Mouse (Mus musculus) gastrocnemius, postnatal 36 days (tissue): ENCODE data around the gene Fbxo41. TPM values are rescaled to one million over a fixed set of nuclear protein-coding genes. Genes with fewer than 3 reads are reported as not detected.
"Not testable (repeated sequence)": the region's sequence is repeated elsewhere in the genome, so short reads cannot be mapped to it uniquely, and the experiment has no call there.

ENCODE experiments used
- DNase-seq, 2 experiments: peaks; one replicate each; pipeline ENCODE4 v3.0.0; 2022
- intact Hi-C: fragments of 180-260 bp; cut with DNase I; formaldehyde crosslinking; loops from one replicate; pipeline ENCODE4 v1.15.1; 2025
- total RNA-seq, 2 experiments: library from RNA; stranded (reverse); gene quantifications; 2 replicates each; pipeline ENCODE4 v1.2.3; 2021

Gene Fbxo41
- total RNA-seq, 2 experiments from 2014 or later, result 0.03 TPM; not detected in 1

DNA sequence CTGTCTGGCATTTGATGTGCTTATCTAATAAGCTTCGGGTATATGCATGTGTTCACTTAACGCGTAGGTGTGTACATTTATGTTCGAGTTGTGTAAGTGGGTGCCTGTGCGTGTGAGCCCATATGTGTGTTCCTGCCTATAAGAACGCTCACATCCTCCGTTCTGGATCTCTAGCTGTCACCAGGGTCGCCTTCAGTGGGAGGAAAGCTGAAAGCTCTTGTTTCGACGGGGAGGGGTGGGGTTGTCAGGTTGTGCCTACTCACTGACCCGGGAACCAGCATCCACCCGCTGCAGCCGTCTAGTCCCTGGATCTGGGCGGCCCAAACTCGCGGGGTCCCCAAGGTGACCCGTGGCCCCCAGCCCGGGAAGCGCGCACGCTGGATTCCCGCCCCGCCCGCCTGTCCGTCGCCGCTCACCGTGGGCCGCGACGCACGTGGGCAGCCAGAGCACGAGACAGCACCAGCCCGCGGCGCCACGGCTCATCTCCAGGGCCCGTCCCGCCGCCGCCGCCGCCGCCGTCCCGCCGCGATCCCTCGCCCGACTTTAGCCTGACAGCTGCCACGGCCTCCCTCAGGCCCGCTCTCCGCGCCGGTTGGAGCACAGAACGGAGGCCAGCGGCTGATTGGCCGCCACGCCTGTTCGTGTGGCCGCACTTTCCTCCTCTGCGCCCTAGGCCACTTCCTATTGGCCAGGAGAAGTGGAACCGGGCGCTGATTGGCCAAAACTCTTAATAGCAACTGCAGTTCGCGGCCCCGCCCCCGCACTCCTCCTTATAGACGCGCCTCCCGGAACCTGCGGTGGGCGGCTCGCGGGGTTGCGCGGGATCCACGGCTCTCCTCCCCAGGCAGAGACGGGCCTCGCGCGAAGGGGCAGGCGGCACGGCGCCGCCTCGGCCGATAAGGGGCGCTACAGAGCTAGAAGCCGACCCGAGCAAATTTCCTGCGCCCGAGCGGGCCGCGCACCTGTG lies 51.8 kb downstream of the Fbxo41 start, which contains the start of gene Cct7:
TSS of gene Cct7 (plus strand) at position 818 of the 967 bp plus-strand sequence.
- DNase-seq, result peak; percentile 97 to 98
- intact Hi-C loops, result loop anchor here (5.0 kb wide), 1 partner anchor 511 kb away; the partner anchor contains the start of gene Dusp11

DNA sequence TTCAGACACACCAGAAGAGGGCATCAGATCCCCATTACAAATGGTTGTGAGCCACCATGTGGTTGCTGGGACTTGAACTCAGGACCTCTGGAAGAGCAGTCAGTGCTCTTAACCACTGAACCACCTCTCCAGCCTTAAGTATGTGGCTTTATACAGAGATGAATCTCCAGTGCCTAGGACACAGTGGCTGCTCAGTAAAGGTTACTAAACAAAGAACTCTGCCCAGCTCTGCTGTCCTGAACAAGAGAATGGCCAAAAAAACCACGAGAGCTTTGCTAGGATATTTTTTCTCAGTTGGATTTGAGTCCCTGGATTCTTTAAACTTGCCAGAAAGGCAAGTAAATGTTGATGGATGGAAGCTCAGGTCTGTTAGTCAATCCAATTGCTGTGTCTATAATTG lies 52.7 kb downstream of the Fbxo41 start:
- DNase-seq, result not testable (repeated sequence)
- intact Hi-C loops, result loop anchor here (5.0 kb wide), 1 partner anchor 512 kb away; the partner anchor contains the start of gene Dusp11

DNA sequence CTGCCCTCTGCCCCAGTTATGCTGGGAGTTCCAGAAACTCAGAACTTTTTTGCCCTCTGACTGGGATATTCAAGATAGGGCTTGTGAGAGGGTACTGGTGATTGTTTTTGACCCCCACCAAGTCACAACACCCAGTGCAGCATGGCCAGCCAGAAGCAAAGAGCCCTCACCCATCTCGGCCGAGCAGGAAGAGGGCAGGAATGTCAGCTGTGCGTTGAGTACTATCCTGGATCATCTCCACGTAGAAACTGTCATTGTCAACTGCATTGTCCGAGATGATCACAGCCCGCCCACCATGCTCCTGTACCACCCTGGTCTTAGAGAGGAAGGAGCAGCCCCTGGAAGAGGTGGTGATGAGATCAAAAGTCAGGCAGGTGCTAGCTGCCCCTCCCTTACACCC lies 55.4 kb downstream of the Fbxo41 start:
- intact Hi-C loops, result no loop called here
- DNase-seq, result no peak

DNA sequence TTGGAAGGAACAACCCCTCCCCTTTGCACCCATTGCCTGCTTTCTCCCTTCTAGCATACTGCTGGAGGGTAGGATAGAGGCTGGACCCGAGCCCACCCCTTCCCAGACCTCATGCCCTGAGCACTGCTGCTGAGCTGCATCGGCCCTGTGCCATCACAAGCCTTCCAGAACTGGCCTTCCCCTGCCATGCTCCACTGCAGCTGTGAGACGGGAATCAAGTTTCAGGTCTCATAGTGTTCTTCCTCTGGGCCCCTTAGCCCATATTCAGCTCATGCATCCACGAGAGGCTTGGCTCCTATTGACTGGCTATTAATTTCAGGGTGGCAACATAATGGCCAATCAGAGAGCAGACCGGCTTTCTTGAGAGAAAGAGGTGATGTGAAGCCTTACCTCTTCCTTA lies 57.5 kb downstream of the Fbxo41 start:
- intact Hi-C loops, result no loop called here
- no peak for DNase-seq

DNA sequence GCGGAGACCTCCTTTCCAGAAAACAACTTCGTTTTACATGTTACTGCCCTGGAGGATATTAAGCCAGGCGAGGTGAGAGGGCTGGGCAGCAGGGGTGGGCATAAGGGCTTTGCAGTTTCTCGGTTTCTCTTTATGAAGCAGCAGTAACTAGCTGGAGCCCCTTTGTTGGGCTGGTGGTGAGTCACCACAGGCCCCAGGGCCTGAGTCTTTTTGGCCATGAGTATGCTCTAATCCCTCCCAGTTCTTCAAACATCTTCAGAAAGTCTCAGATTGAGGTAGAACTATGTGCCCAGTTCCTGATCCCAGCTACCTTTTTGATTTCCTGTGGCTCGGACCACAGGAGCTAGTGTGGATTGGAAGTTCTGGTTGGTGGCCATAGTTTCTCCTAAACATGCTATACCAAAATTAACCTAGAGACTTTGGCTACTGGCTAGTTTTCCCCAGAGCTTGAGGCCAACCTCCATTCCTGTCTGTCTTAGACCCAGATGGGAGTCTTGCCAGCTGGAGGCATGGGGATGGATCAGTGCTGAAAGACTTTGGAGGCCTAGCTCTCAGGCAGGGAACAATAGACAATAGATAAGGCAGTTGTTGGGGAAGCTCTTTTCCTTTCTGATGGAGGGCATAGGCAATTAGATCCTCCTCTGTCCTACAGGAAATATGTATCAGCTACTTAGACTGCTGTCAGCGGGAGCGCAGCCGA lies 58.4 kb downstream of the Fbxo41 start:
- DNase-seq, result no peak
- intact Hi-C loops, result no loop called here

DNA sequence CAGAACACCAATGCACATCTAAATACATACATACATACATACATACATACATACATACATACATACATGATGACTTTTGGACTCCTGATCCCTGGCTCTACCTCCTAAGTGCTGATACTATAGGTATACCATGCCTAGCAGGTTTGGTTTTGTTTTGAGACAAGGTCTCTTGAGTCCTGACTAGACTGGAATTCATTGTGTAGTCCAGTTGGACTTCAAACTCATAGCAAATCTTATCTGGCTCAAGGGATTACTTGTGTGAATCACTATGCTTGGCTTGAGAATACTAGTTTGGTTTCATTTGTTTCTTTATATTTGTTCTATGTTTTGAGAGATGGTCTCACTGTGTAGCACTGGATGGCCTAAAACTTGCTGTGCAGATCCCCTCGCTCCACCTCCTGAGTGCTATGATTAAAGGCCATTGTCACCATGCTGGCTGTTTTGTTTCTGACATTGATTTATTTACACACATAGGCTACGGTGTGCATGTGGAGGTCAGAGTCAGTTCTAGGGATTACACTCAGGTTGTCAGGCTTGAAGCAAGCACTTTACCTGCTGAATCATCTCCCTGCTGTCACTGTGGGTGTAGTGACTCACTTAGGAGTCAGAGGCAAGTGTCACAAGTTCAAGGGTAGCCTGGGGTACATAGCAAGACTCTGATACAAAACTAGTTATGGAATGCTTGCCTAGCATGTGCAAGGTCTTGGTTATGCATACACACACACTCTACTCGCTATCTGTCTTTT lies 59.1 kb downstream of the Fbxo41 start:
- intact Hi-C loops, result no loop called here
- DNase-seq, result no peak

DNA sequence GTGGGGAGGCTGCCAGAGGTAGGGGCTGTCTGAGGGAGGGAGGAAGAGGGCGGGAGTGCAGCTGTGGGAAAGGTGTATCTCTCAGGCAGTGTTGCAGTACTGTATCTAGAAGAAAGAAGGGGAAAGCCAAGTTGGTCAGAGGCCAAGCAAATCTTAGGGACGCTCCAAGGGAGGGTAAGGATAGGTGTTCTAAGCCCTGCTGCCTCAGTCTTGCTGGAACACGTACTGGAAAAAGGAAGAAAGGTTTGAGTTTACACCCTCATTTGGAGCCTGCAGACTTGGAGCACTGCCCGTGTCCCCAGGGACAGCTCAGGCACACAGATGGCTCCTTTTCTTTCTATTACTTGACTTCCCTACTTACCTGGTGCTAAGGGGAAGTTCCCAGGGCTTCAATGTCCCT lies 61.7 kb downstream of the Fbxo41 start:
- intact Hi-C loops, result no loop called here
- no peak for DNase-seq

DNA sequence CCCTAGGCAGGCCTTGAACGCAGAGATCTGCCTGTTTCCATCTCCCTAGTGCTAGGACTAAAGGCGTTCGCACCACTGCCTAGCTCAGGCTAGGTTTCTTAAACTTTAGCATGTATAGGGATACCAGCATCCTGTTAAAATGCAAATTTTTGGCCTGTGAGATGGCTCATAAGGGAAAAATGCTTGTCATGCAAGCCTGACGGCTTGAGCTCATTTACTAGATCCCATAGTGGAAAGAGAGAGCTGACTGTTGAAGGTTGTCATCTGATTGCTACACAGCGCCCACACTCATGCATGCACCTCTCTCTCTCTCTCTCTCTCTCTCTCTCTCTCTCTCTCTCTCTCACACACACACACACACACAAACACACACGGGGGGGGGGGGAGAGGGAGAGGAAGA lies 66.2 kb downstream of the Fbxo41 start:
- intact Hi-C loops, result no loop called here
- DNase-seq, result no peak

DNA sequence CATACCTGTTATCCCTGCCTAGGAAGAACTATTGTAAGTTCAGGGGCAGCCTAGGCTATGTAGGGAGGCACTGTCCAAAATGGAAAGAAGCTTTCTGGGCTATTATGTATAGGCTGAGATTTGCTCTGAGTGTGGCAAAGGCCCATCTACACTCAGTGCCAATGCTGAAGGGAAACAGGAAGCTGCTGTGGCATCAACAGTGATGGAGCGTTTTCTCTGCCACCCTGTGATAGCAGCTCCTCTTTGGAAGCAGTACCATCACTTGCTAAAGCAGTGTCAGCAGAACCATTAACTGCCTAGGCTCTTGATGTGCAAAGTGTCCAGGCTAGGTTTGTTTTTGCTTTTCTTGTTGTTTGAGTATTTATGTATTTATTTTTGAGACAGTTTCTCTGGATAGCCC lies 66.6 kb downstream of the Fbxo41 start:
- intact Hi-C loops, result no loop called here
- no peak for DNase-seq

DNA sequence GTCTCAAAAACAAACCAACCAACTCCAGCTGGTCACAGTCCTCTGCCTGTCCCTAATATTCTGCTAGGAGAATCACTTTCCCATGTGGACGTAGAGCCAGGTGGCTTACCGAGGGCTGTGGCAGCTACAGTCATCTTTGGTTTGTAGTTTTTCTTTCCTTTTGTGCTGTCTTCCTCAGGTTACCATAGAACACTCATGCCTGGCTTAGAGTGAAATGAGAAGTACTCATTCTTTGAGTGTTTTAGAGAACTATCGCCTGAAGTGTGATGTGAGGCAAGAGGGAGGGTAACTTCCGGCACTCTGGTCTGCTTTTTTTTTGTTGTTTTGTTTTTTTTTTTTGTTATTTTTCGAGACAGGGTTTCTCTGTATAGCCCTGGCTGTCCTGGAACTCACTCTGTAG lies 68.9 kb downstream of the Fbxo41 start:
- intact Hi-C loops, result no loop called here
- DNase-seq, result no peak

DNA sequence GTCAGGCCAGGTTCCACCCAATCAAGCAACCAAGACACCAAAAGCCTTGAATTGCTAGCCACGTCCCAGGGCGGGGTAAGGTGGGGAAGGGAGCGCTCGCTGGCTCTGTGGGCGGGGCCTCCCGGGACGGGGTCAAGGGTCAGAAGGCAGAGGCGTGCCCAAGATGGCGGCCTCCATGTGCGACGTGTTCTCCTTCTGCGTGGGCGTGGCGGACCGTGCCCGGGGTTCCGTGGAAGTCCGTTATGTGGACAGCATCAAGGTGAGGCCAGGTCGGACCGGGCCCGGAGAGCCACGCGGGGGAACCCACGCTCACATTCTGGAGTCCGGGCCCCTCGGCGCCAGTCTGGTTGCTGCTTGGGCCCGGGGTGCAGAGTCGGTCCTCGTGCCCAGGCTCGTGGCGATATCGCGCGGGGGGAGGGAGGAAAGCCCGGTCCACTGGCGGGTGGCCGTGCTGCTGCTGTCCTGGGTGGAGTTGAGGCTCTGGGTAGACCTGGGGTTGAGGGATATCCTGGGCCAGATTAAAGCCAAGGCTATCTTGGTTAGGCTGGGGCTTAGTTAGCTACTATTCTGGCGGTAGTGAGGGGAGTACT lies 70.9 kb downstream of the Fbxo41 start, which contains the start of gene Smyd5:
TSS of gene Smyd5 (plus strand) at position 148 of the 590 bp plus-strand sequence.
- peak; percentile 75 to 78 for DNase-seq
- intact Hi-C loops, result no loop called here

DNA sequence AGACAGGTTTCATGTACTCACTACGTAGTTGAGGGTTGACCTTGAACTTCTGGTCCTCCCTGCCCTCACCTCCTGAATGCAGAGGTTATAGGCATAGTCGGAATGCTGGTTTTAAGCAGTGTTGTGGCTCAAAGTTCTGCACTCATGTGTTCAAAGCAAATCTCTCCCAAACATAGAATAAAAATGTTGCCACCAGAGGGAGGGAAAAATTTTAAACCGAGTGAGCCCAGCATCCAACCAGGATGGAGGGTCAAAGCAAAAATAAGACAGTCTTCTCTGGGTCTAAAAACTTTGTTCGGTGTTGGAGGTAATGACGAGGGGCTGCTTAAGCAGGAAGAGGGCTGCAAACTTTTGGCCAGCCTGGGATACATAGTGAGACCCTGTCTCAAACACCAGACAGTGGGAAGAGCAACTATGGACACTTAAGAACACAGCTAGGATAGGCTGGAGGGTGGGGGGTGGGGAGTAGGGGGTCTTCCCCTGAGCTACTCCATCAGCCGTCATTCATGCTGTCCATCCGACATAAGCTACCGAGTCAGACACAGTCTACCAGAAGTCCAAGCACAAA lies 71.4 kb downstream of the Fbxo41 start:
- DNase-seq, result no peak
- intact Hi-C loops, result no loop called here

DNA sequence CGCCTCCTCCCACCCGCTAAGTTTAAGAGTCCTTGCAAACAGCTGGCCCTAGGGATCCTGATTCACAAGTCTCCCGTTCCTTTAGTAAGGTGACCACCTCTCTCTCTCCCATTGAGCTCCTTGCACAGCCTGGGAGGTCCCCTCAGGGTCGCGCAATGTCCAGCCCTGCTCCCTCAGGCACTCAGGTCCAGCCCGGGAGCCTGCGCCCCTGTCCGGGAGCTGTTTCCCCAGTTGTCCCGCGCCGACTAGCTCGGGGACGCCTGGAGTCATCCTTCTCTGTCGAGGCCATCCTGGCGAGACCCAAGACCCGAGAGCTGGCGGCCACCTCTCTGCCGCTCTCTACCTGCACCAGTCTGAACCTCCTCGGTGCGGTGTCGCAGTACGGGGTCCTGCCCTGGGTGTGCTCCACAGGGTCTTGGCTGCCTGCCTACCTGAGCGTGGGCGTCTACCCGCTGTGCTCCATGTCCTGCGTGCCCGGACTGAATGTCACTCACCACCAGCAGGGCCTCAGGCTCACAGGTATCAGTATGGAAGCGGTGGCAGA lies 78.9 kb downstream of the Fbxo41 start, which contains the start of gene Noto:
TSS of gene Noto (plus strand) at position 51 of the 544 bp plus-strand sequence.
- no peak for DNase-seq
- intact Hi-C loops, result no loop called here

Other genes with a start within 250 kb of the Fbxo41 start
- gene Sfxn5, start 169.6 kb downstream of the Fbxo41 start, total RNA-seq, result 1 to 10 TPM; 6.9 TPM
- gene Rab11fip5, start 128.4 kb downstream of the Fbxo41 start, total RNA-seq, result 10 to 100 TPM; 20.2 to 26.7 TPM
- gene Noto, start 79.1 kb downstream of the Fbxo41 start, total RNA-seq, result not detected
- gene Smyd5, start 71.0 kb downstream of the Fbxo41 start, total RNA-seq, result 1 to 10 TPM; 6.8 TPM
- 100 to 1,000 TPM; 107 to 117 TPM for gene Cct7, start 51.5 kb downstream of the Fbxo41 start, total RNA-seq
- 10 to 100 TPM in 1 of 2 experiments, 1 to 10 TPM in 1; 9.6 to 11.0 TPM for gene Pradc1, start 51.0 kb downstream of the Fbxo41 start, total RNA-seq
- not detected for gene Egr4, start 10.6 kb upstream of the Fbxo41 start, total RNA-seq
- under 1 TPM; 0.69 to 0.82 TPM for gene Alms1, start 84.5 kb upstream of the Fbxo41 start, total RNA-seq
- gene Nat8f7, start 210.2 kb upstream of the Fbxo41 start, total RNA-seq, result not detected